Mouse (Mus musculus) limb, embryonic 12.5 days (tissue): ENCODE data around the gene Slc2a9. TPM values are rescaled to one million over a fixed set of nuclear protein-coding genes. Genes with fewer than 3 reads are reported as not detected.

Experiments used
- ATAC-seq: fragments of 200-750 bp; cut with Nextera tagmentation; 2 replicates; pipeline ENCODE4 v1.8.0; 2017; ENCODE audit warnings: low read depth, moderate TSS enrichment; ENCODE audit not compliant: insufficient number of reproducible peaks, insufficient read depth, low FRiP score, low TSS enrichment
- H3K27ac ChIP-seq: fragments of 300-500 bp; sonication (generic); 2 replicates; pipeline ENCODE4 v1.5.1; 2016; ENCODE audit warnings: mild to moderate bottlenecking, moderate library complexity
- H3K27me3 ChIP-seq: fragments of 300-500 bp; sonication (generic); 2 replicates; pipeline ENCODE4 v1.6.1; 2016; ENCODE audit warnings: mild to moderate bottlenecking, moderate library complexity
- H3K36me3 ChIP-seq: fragments of 300-500 bp; sonication (generic); 2 replicates; pipeline ENCODE4 v1.6.1; 2016; ENCODE audit warnings: mild to moderate bottlenecking, moderate library complexity
- H3K4me1 ChIP-seq: fragments of 300-500 bp; sonication (generic); replicated peaks from 2 replicates; pipeline ENCODE4 v1.6.1; 2016
- H3K4me2 ChIP-seq: fragments of 300-500 bp; sonication (generic); 2 replicates; pipeline ENCODE4 v1.6.1; 2016; ENCODE audit warnings: mild to moderate bottlenecking, moderate library complexity
- H3K4me3 ChIP-seq: fragments of 300-500 bp; sonication (generic); replicated peaks from 2 replicates; pipeline ENCODE4 v1.5.1; 2016; ENCODE audit warnings: mild to moderate bottlenecking
- H3K9ac ChIP-seq: fragments of 300-500 bp; sonication (generic); replicated peaks from 2 replicates; pipeline ENCODE4 v1.6.1; 2016; ENCODE audit warnings: mild to moderate bottlenecking, moderate library complexity
- H3K9me3 ChIP-seq: fragments of 300-500 bp; sonication (generic); 2 replicates; pipeline ENCODE4 v1.6.1; 2016; ENCODE audit warnings: mild to moderate bottlenecking, moderate library complexity
- WGBS: fragments of 180-500 bp; shearing (Covaris S2); methylation state at CpG from one replicate; pipeline ENCODE4 v1.1.7; 2016; 5-methylcytosine and 5-hydroxymethylcytosine counted together
- polyA plus RNA-seq: library from polyadenylated mRNA; unstranded; fragments of >200 nt; fragmentation: Nextera tagmentation; extraction: Ambion mirVana; gene quantifications from 2 replicates; pipeline ENCODE4 v1.2.1, GENCODE M21; 2016

Gene Slc2a9
- polyA plus RNA-seq, 1 experiment from 2014 or later = 0.69 TPM

- H3K9me3 ChIP-seq = no peaks in the 10 kb centered on the region
- H3K4me2 ChIP-seq = no peak overlapping the region
- 74% methylated on average over 7 of the region's 7 CpGs for WGBS
- no peak overlapping the region for H3K9ac ChIP-seq
- H3K36me3 ChIP-seq = no peaks in the 10 kb centered on the region
- peaks cover 3% of the 10 kb centered on the region for H3K4me1 ChIP-seq
- ATAC-seq = 0 out of 2 replicates have a peak, but pooled peaks have one; percentile 28
- no peak overlapping the region for H3K4me3 ChIP-seq
- H3K27ac ChIP-seq = no peak overlapping the region
- H3K27me3 ChIP-seq = no peaks in the 10 kb centered on the region
Measured at GRCm38 (mm10) chr5:38499316-38499811, 3.6 kb downstream of the Slc2a9 start.

DNA sequence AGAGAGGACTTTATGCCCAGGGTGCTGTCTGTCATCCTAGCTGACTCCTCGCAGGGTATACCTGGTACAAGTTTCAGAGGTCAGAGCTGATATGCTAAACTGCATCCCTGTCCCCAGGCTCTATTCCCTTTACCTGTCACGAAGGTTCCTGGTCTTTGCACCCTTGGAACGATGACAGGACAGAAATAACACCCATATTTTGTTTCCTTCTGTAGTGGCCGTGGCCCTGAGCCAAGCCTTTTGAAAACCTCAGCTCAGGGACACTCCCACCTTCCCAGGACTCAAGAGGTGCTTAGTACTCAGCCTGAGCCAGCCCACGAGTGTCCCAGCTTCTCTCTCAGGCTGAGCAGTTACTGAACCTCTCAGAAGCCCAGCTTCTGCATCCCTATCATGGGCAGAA, 4.5 kb downstream of the Slc2a9 start:
- Histone ChIP-seq H3K4me2 (no peak overlapping the region), H3K27me3 (no peaks in the 10 kb centered on the region), H3K9ac (no peak overlapping the region), H3K36me3 (no peaks in the 10 kb centered on the region), H3K9me3 (no peaks in the 10 kb centered on the region), H3K4me3 (no peak overlapping the region), H3K4me1 (no peaks in the 10 kb centered on the region), H3K27ac (no peak overlapping the region)
- 73% methylated on average over 5 of the region's 5 CpGs for WGBS
- no peak for ATAC-seq

DNA sequence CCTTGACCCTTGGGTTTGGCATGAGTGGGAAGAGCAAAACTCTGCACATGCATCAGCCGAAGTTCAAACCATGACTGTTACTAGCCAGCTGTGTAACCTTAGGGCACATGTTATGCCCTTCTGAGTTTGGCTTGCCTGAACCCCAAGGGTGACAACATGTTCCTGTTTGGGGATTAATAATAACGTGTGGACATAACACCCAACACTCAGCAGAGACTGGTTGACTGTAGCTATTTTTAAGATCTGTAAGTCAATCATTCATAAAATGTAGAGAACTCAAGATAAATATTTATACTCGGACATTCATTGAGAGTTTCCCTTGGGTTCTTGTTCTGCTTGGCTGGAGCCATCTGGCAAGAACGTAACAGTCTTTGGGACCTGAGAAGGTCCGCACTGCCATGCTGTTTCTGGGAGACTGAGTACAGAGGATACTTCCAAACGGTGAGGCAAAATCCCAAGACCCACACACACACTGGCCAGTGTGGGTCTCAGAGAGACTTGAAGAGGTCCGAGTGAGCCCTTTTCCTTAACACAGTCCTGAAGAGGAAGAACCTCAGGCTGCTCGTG, 6.4 kb downstream of the Slc2a9 start:
- H3K27ac ChIP-seq = no peak overlapping the region
- H3K9ac ChIP-seq = no peak overlapping the region
- H3K4me1 ChIP-seq = no peaks in the 10 kb centered on the region
- no peak overlapping the region for H3K4me2 ChIP-seq
- H3K27me3 ChIP-seq = no peaks in the 10 kb centered on the region
- H3K4me3 ChIP-seq = no peak overlapping the region
- no peaks in the 10 kb centered on the region for H3K9me3 ChIP-seq
- H3K36me3 ChIP-seq = no peaks in the 10 kb centered on the region
- no peak for ATAC-seq
- WGBS = 86% methylated on average over 8 of the region's 8 CpGs

DNA sequence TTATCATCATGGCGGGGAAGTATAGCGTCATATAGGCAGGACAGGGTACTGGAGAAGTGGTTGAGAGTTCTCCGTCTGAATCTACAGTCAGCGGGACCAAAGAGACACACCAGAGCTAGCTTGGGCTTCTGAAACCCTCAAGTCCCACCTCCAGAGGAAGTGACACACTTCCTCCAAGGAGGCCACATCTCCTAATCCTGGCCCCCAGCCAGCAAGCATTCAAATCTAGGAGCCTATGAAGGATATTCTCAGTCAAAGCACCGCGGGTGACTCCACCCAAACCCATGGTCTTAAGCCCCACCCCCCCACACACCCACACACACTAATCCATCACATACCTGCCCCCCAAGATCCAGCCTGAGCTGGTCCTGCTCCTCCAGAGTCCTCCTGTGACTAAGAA, 9.1 kb downstream of the Slc2a9 start:
- no peak overlapping the region for H3K4me2 ChIP-seq
- H3K4me1 ChIP-seq = no peaks in the 10 kb centered on the region
- no peak overlapping the region for H3K9ac ChIP-seq
- no peak overlapping the region for H3K4me3 ChIP-seq
- no peak for ATAC-seq
- no peaks in the 10 kb centered on the region for H3K9me3 ChIP-seq
- no peaks in the 10 kb centered on the region for H3K36me3 ChIP-seq
- H3K27me3 ChIP-seq = no peaks in the 10 kb centered on the region
- 96% methylated on average over 6 of the region's 6 CpGs for WGBS
- no peak overlapping the region for H3K27ac ChIP-seq

DNA sequence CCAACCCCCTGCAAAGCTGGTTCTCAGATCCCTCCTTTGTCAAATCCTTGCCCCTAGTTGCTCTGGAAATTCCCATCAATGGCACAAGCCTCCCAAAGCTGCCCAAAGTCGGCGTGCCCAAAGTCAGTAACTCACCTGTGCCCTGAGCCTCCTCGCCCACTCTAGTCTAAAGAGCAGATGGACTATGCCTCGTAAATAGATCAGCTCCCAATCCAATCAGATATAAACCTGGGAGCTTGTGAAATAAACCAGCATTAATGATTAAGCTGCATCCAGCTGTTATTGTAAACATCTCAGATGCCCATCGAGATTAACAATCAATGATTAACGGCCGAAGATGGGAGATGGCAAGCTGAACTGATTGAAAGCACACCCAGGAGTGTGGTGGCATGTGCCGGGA, 11.2 kb downstream of the Slc2a9 start:
- Histone ChIP-seq H3K4me2 (no peak overlapping the region), H3K9ac (no peak overlapping the region), H3K36me3 (no peaks in the 10 kb centered on the region), H3K9me3 (no peaks in the 10 kb centered on the region), H3K4me1 (no peaks in the 10 kb centered on the region), H3K27me3 (no peaks in the 10 kb centered on the region), H3K27ac (no peak overlapping the region), H3K4me3 (no peak overlapping the region)
- 84% methylated on average over 8 of the region's 8 CpGs for WGBS
- no peak for ATAC-seq

DNA sequence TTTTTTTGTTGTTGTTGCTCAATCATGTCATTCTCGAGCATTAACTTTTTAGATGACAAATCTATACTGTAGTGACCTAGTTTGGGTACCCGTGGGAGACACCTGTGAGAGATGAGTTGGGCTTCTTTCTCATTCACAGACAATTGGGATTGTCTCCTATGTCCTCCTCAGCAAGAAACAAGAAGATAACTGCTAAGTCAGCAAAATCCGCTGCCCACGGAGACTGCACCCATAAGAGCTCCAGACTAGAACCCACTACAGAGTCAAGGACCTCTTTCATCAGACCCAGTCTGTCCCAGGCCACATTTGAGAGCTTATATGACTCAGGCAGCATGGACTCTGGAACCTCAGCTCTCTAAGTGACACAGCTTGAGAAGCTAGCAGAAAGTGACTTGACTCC, 13.2 kb downstream of the Slc2a9 start:
- Histone ChIP-seq H3K4me2 (no peak overlapping the region), H3K9me3 (no peaks in the 10 kb centered on the region), H3K4me3 (no peak overlapping the region), H3K9ac (no peak overlapping the region), H3K27me3 (no peaks in the 10 kb centered on the region), H3K4me1 (peaks cover 3% of the 10 kb centered on the region), H3K27ac (no peak overlapping the region), H3K36me3 (no peaks in the 10 kb centered on the region)
- WGBS = 91% methylated on average over 4 of the region's 4 CpGs
- ATAC-seq = no peak

DNA sequence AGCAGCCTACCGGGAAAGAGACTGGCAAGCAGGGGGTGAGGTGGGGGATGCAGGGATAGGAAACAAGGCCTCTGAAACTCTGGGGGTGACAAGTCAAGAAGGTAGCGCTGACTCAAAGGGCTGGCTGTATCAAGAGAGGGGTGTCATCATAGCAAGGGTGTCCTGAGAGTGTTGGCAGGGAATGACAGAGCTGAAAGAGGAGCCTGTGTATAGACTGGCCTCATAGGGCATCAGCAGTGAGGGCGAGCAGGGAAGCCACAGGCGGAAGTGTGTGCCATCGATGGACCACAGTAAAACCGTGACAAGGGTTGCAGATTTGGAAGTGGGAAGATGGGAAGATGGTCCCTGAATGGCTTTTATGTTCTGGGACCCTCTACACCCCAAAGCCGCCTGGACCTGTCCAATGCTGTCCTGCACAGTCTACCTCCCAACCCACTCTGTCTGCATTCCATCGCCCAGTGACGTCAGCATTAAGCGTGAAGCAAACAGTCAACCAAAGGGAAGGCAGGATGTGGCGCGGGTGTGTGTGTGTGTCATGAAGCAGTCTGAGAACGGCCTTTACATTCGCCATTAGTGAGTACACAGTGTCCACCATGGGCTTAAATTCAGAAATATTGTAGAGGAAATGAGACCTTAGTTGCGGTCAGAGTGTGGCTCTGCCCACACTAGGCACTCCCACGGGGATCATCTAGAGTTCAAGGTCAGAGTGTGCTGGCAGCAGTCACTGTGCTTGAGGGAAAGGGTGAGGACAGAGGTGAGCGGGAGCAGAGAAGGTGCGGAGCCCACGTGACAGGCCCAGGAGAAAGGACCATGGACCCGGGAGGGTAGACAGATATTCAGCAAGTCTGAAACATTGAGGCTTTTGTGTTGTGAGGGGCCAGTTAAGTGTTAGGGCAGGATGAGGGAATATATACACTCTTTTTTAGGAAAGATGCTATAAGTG, 14.0 kb downstream of the Slc2a9 start:
- no peak overlapping the region for H3K4me3 ChIP-seq
- H3K9ac ChIP-seq = no peak overlapping the region
- 83% methylated on average over 20 of the region's 20 CpGs for WGBS

DNA sequence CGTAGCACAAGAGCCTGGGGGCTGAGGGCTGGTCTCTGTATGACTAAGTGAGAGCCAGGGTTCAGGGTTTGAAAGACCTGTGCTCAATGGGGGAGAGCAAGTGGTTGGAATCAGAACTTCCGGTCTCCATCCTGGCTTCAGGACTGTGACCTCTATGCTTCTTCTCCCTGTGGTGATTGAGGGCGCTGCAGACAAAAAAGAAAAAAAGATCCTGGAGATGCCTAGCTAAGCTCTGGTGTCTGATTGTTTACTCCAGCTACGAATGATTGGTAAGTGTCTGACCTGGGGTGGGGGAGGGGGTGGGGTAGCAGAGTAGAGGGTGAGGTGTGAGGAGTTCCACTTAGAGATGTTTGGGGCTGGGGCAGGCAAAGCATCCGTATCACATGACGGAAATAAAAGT, 14.9 kb downstream of the Slc2a9 start:
- no peaks in the 10 kb centered on the region for H3K27me3 ChIP-seq
- no peak overlapping the region for H3K4me3 ChIP-seq
- WGBS = 47% methylated on average over 6 of the region's 6 CpGs
- H3K27ac ChIP-seq = no peak overlapping the region
- no peak for ATAC-seq
- H3K36me3 ChIP-seq = no peaks in the 10 kb centered on the region
- no peak overlapping the region for H3K9ac ChIP-seq
- H3K4me2 ChIP-seq = no peak overlapping the region
- no peaks in the 10 kb centered on the region for H3K9me3 ChIP-seq
- peaks cover 14% of the 10 kb centered on the region for H3K4me1 ChIP-seq

More for the DNA sequence above, 14.0 kb downstream of the Slc2a9 start:
- Histone ChIP-seq H3K4me1 (peaks cover 11% of the 10 kb centered on the region), H3K27me3 (no peaks in the 10 kb centered on the region), H3K27ac (no peak overlapping the region), H3K36me3 (no peaks in the 10 kb centered on the region), H3K9me3 (no peaks in the 10 kb centered on the region), H3K4me2 (no peak overlapping the region)
- ATAC-seq = no peak

GRCm38 (mm10) chr5:38487247-38487646, 15.7 kb downstream of the Slc2a9 start:
- peaks cover 14% of the 10 kb centered on the region for H3K4me1 ChIP-seq
- no peaks in the 10 kb centered on the region for H3K9me3 ChIP-seq
- H3K27me3 ChIP-seq = no peaks in the 10 kb centered on the region
- no peaks in the 10 kb centered on the region for H3K36me3 ChIP-seq
- 83% methylated on average over 4 of the region's 4 CpGs for WGBS
- H3K27ac ChIP-seq = no peak overlapping the region
- ATAC-seq = no peak
- no peak overlapping the region for H3K9ac ChIP-seq
- H3K4me2 ChIP-seq = no peak overlapping the region
- H3K4me3 ChIP-seq = no peak overlapping the region

- no peak overlapping the region for H3K4me2 ChIP-seq
- no peaks in the 10 kb centered on the region for H3K27me3 ChIP-seq
- no peaks in the 10 kb centered on the region for H3K9me3 ChIP-seq
- ATAC-seq = no peak
- 74% methylated on average over 4 of the region's 4 CpGs for WGBS
- no peak overlapping the region for H3K9ac ChIP-seq
- H3K4me3 ChIP-seq = no peak overlapping the region
- no peaks in the 10 kb centered on the region for H3K36me3 ChIP-seq
- H3K4me1 ChIP-seq = peaks cover 14% of the 10 kb centered on the region
- H3K27ac ChIP-seq = no peak overlapping the region
Measured at GRCm38 (mm10) chr5:38485946-38486345, 17.0 kb downstream of the Slc2a9 start.

- 58% methylated on average over 7 of the region's 7 CpGs for WGBS
- Histone ChIP-seq H3K4me2 (no peak overlapping the region), H3K27me3 (no peaks in the 10 kb centered on the region), H3K4me1 (peaks cover 36% of the 10 kb centered on the region), H3K4me3 (no peak overlapping the region), H3K9me3 (no peaks in the 10 kb centered on the region), H3K9ac (no peak overlapping the region), H3K27ac (peak overlapping the region; percentile 18; the same call in 1 of the 2 replicates), H3K36me3 (no peaks in the 10 kb centered on the region)
- no peak for ATAC-seq
Measured at GRCm38 (mm10) chr5:38483518-38484110, 19.3 kb downstream of the Slc2a9 start.
